Mouse (Mus musculus) kidney, postnatal 4 days (tissue): Measurements from ENCODE around the gene Cyp4a32.

ENCODE experiments used
- DNase-seq, 2 experiments: peaks; one replicate each; pipeline ENCODE4 v3.0.0; 2021; ENCODE audit warnings: mixed read lengths in 2 of 2

Gene Cyp4a32

GRCm38 (mm10) chr4:115657104-115657866 lies 56.5 kb downstream of the Cyp4a32 start:
- DNase-seq = peak; percentile 59 to 67

GRCm38 (mm10) chr4:115657867-115658249 lies 57.1 kb downstream of the Cyp4a32 start:
- no peak for DNase-seq

GRCm38 (mm10) chr4:115659190-115659589 lies 58.4 kb downstream of the Cyp4a32 start:
- no peak for DNase-seq
